Comparison of ENCODE assay signal across 20 mouse cellular contexts in genomic region chr7:112040271-112040670, GRCm38 (mm10). TPM values are rescaled to one million over a fixed set of nuclear protein-coding genes. Genes with fewer than 3 reads are reported as not detected.
DNase-seq lines count a peak whose midpoint lies in the region; ATAC-seq lines count a peak whose summit lies in the region.
"Had no signal": no experiment of that assay in that cellular context is flagged by ENCODE, and none has a peak within 500 bp of the region (broad histone marks: within the 10 kb centered on the region; RNA-seq: fewer than 3 reads in every experiment).

No protein-coding gene starts in this region.

- no peaks in the 10 kb centered on the region for H3K9me3 ChIP-seq in heart, embryonic 13.5 days
- no peaks in the 10 kb centered on the region for H3K9me3 ChIP-seq in liver, embryonic 16.5 days (replicated peaks; ENCODE audit: control insufficient read depth, low read length)
- H3K9me3 ChIP-seq: embryonic facial prominence, embryonic 15.5 days had no signal

- H3K9ac ChIP-seq in heart, embryonic 13.5 days: no peak overlapping the region
- H3K9ac ChIP-seq in liver, embryonic 16.5 days (ENCODE audit: low read depth, low read length): no peak overlapping the region
- H3K9ac ChIP-seq: embryonic facial prominence, embryonic 15.5 days; liver, embryonic 14.5 days had no signal

- no peak for ATAC-seq in heart, embryonic 13.5 days (ENCODE audit: extremely low read depth, insufficient number of reproducible peaks, low FRiP score, low TSS enrichment)
- peak; percentile 27; the same call in 1 of the 2 replicates for ATAC-seq in liver, embryonic 16.5 days (ENCODE audit: low read depth)
- ATAC-seq: forebrain, embryonic 14.5 days; hindbrain, postnatal 0 days; intestine, embryonic 16.5 days had no signal

- H3K4me3 ChIP-seq in heart, embryonic 13.5 days: no peak overlapping the region
- H3K4me3 ChIP-seq in liver, embryonic 16.5 days (ENCODE audit: low read depth, low read length): no peak overlapping the region
- H3K4me3 ChIP-seq: embryonic facial prominence, embryonic 15.5 days had no signal

- DNase-seq in heart, adult 9 months (ENCODE audit: low spot score in 2 of 2): no peak
- no peak for DNase-seq in liver
- DNase-seq in 416B (ENCODE audit: low read depth): peak; percentile 78
- DNase-seq in R1 (ENCODE audit: low read depth, low spot score): peak; percentile 10
- DNase-seq in cerebellum, postnatal 4 days (ENCODE audit: low spot score in 2 of 2): no peak
- DNase-seq: adrenal gland, postnatal 25 days; cerebellum, adult 9-10 months; heart, postnatal 14 days; kidney, adult 9 months; kidney, postnatal 25 days; layer of hippocampus, postnatal 36 days; thymus, adult 18-20 months; thymus, postnatal 36 days had no signal

- H3K27me3 ChIP-seq in heart, embryonic 13.5 days (replicated peaks): no peaks in the 10 kb centered on the region
- H3K27me3 ChIP-seq in liver, embryonic 16.5 days (ENCODE audit: control insufficient read depth, insufficient read depth, low read depth, low read length): no peaks in the 10 kb centered on the region
- H3K27me3 ChIP-seq: embryonic facial prominence, embryonic 15.5 days had no signal

- H3K4me1 ChIP-seq in heart, embryonic 13.5 days: peaks cover 53% of the 10 kb centered on the region
- H3K4me1 ChIP-seq in liver, embryonic 16.5 days (ENCODE audit: control insufficient read depth, low read depth, low read length): peaks cover 9% of the 10 kb centered on the region

- H3K4me2 ChIP-seq in heart, embryonic 13.5 days: peak overlapping the region; percentile 26
- H3K4me2 ChIP-seq in liver, embryonic 16.5 days (ENCODE audit: low read depth, low read length): no peak overlapping the region
- H3K4me2 ChIP-seq: embryonic facial prominence, embryonic 15.5 days had no signal

- H3K36me3 ChIP-seq in heart, embryonic 13.5 days: no peaks in the 10 kb centered on the region; the same call in 1 of the 2 replicates
- H3K36me3 ChIP-seq in liver, embryonic 16.5 days (ENCODE audit: control insufficient read depth, insufficient read depth): no peaks in the 10 kb centered on the region
- H3K36me3 ChIP-seq: embryonic facial prominence, embryonic 15.5 days had no signal

- H3K27ac ChIP-seq in heart, embryonic 13.5 days (replicated peaks): peak overlapping the region; percentile 62
- no peak overlapping the region for H3K27ac ChIP-seq in liver, embryonic 16.5 days (ENCODE audit: low read length)
- H3K27ac ChIP-seq: embryonic facial prominence, embryonic 15.5 days; hindbrain, postnatal 0 days; liver, embryonic 14.5 days had no signal

RNA-seq across cellular contexts. Expression of gene Usp47, which starts 17.0 kb away (rescaled TPM):
- polyA plus RNA-seq in heart, embryonic 13.5 days (2015; fragmentation: Nextera tagmentation; extraction: Ambion mirVana): 57.4 and 58.8 TPM in 2 replicates
- 18.6 and 19.9 TPM in 2 replicates for polyA plus RNA-seq in liver, embryonic 16.5 days (2015; fragmentation: Nextera tagmentation; extraction: Ambion mirVana)

Comparison
In these comparisons a context has a peak if more than half of its experiments do, and no peak if none do; other contexts are left out.
1. DNase-seq: peak in 416B (single experiment) and R1 (single experiment); none in heart, adult 9 months (0 of 2), liver (single experiment) and cerebellum, postnatal 4 days (0 of 2).